Mouse (Mus musculus) cerebellum, adult 2 months (tissue): ENCODE measurements around the gene D5Ertd579e. TPM values are rescaled to one million over a fixed set of nuclear protein-coding genes. Genes with fewer than 3 reads are reported as not detected.

Experiments
- DNase-seq, 2 experiments: peaks; one replicate each; pipeline ENCODE4 v3.0.0; 2021
- H3K27ac ChIP-seq: fragments of 200-500 bp; 2 replicates; pipeline ENCODE4 v1.5.1; 2012; ENCODE audit warnings: low read length, control low read depth, inconsistent platforms; ENCODE audit not compliant: insufficient read depth
- H3K27me3 ChIP-seq: fragments of 200-500 bp; 2 replicates; pipeline ENCODE4 v1.6.1; 2012; ENCODE audit warnings: inconsistent platforms, mild to moderate bottlenecking, low read length, moderate library complexity; ENCODE audit not compliant: control insufficient read depth, insufficient read depth
- H3K4me1 ChIP-seq: fragments of 200-500 bp; 2 replicates; pipeline ENCODE4 v1.6.1; 2011; ENCODE audit warnings: low read length; ENCODE audit not compliant: control insufficient read depth, insufficient read depth
- H3K4me3 ChIP-seq: fragments of 200-500 bp; replicated peaks from 2 replicates; pipeline ENCODE3; 2011; ENCODE audit warnings: mild to moderate bottlenecking, low read depth, low read length, control low read depth; ENCODE audit not compliant: insufficient read depth
- CTCF ChIP-seq: fragments of 200-500 bp; IDR thresholded peaks from 2 replicates; pipeline ENCODE4 v1.5.1; 2011; ENCODE audit warnings: low read depth, mild to moderate bottlenecking, control low read depth, low read length, moderate library complexity, borderline replicate concordance; ENCODE audit not compliant: insufficient read depth
- POLR2A ChIP-seq: fragments of 200-500 bp; IDR thresholded peaks from 2 replicates; pipeline ENCODE4 v1.6.1; 2011; ENCODE audit warnings: low read length, control low read depth, borderline replicate concordance; ENCODE audit not compliant: insufficient read depth
- WGBS: fragments of 180-500 bp; shearing (Covaris S2); methylation state at CpG from one replicate; pipeline ENCODE4 v1.1.7; 2018; 5-methylcytosine and 5-hydroxymethylcytosine counted together
- polyA plus RNA-seq: library from polyadenylated mRNA; depleted of rRNA; stranded (reverse); fragments of >200 nt; gene quantifications from 2 replicates; pipeline ENCODE4 v1.2.3, GENCODE M21; 2012

D5Ertd579e gene
- polyA plus RNA-seq, 1 experiment, result 69.4 TPM

DNA sequence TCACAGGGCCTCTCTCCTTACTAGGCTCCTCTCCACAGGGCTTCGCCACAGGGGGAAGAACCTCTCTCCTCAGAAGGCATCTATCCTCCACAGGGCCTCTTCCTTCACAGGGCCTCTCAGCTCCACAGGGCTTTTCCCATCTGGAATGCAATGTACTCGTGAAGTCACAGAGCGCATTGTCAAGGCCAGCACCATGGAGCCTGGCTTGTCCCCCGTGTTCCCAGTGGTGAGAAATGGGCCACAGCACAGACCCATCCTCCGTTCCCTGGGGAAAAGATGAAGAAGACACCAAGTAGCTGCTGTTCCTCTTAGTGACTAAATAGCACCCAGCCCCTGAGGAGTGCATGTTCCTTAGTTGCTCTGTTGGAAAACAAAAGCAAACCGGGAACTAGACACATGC lies 8.9 kb upstream of the D5Ertd579e start:
- WGBS, result 79% methylated on average over 6 of the region's 6 CpGs
- DNase-seq, result no peak
- H3K27ac ChIP-seq, result no peak overlapping the region
- no peaks in the 10 kb centered on the region for H3K27me3 ChIP-seq
- TF ChIP-seq POLR2A (no peak), CTCF (no peak)
- peaks cover 3% of the 10 kb centered on the region; the same call in 1 of the 2 replicates for H3K4me1 ChIP-seq
- H3K4me3 ChIP-seq, result no peak overlapping the region

DNA sequence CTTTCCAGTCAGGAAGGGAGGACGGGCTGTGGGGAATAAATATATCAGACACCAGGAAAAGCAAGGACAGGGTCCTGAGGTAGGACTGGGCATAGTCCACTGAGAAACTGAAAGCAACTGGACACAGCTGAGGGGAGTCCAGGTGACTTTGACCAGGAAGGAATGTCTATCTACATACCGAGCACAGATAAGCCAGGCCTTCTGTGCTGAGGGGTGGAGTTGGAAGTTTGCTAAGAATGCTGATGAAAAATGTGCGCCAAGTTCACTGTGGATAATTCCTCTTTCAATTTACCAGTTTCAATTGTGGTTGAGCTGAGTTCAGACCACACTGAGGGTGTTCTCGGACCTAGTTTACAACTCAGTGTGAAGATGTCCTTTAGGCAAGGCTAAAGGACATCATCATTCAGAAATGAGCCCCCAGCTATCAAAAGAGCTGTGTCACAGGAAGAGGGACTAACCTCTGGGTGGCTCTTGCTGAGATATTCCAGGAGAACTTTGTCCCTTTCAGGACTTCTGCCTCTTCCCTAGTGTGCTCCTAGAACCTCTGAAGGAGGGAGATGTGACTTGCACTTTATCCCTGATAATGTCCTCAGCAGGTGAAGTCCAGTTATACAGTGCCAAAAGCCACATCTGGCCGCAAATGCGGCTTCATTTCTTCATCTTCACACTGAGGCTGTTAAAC lies 5.3 kb upstream of the D5Ertd579e start:
- WGBS, result 83% methylated on average over 6 of the region's 6 CpGs

DNA sequence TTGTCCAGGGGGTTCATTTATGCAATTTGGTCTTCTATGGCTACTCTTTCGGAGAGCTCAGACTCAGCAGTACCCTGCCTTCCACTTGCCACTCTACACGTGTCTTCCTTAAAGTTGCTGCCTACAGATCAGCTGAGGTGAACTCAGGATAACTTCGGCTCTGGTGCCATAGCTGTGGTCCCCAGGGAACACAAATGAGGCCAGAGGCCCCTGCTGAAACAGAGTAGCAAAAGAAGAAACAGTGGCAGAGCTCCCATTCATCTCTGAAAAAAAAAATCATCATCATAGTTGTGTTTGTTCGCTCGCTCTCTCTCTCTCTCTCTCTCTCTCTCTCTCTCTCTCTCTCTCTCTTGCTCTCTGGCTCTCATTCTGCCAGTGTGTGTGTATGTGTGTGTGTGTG lies 2.9 kb upstream of the D5Ertd579e start:
- Histone ChIP-seq H3K4me1 (no peaks in the 10 kb centered on the region; the same call in 1 of the 2 replicates), H3K27ac (no peak overlapping the region), H3K27me3 (no peaks in the 10 kb centered on the region), H3K4me3 (no peak overlapping the region)
- no peak for DNase-seq
- 42% methylated on average over 5 of the region's 5 CpGs for WGBS
- TF ChIP-seq POLR2A (no peak), CTCF (no peak)

More for the DNA sequence above, 5.3 kb upstream of the D5Ertd579e start:
- TF ChIP-seq CTCF (no peak), POLR2A (no peak)
- Histone ChIP-seq H3K4me3 (no peak overlapping the region), H3K27me3 (no peaks in the 10 kb centered on the region), H3K4me1 (peaks cover 3% of the 10 kb centered on the region; the same call in 1 of the 2 replicates), H3K27ac (no peak overlapping the region)
- no peak for DNase-seq

DNA sequence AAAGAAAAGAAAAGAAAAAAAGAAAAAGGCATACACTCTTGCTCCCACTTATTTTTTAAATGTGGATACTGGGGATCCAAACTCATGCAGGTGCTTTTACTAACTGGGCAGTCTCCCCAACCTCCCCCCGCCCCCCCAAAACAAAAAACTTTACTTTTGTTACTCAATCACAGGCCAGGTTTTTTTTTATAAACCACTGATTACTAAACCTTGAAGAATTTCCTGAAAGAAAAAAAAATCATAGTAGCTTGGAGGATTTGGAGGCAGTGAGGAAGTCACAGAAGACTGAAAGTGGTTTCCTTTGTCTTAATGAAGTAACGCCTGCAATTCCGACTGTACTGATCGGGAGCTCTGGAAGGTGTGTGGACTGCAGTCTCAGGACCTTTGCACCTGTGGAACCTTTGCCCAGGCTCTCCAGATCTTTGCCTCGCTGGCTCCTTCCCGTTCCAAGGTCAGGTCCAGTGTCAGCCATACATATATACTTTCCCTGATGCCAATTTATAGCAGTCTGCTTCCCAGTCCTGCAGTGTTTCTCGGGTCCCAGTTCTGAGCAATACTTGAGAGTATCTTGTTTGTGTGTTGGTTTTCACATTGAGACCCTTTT lies 2.3 kb upstream of the D5Ertd579e start:
- no peak for DNase-seq
- no peak overlapping the region for H3K4me3 ChIP-seq
- TF ChIP-seq CTCF, result no peak
- TF ChIP-seq POLR2A, result no peak
- H3K27me3 ChIP-seq, result no peaks in the 10 kb centered on the region
- H3K27ac ChIP-seq, result no peak overlapping the region
- WGBS, result 87% methylated on average over 7 of the region's 7 CpGs
- H3K4me1 ChIP-seq, result peaks cover 4% of the 10 kb centered on the region

DNA sequence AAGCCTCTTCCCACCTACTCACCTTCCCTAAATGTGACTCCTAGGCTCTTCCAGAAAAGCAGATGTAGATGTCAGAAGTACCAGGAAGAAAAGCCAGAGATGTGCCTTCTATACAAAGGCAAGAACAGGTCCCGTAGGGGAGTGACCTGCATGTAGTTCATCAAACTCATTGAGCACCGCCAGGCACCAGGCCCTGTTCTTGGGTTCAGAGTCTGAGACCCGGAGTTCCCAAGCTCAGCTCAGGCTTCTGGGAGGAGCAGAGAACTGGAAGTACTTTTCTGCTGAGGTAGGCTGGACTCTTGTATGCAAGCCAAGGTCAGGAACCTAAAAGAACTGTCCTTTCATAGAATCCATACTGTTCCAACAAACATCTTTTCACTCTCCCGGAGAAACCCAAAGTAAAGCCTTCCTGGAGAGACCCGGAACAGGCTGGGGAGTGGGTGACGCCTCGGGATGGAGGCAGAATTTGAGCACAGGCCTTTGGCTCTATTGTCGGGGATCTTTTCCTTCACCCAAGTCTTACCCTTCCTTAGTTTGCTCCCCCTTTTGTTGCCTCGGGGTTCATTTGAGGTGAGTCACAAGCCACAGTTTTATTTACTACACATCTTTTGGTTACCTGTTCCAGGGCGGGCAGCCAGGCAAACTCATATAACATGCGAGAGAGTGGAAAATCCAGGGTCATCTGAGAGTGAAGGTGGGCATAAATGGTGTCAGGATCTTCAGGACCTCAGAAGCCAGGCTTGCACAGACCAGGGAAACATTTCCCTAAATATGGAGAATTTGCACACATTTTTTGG lies 878 bp upstream of the D5Ertd579e start:
- WGBS, result 69% methylated on average over 11 of the region's 11 CpGs
- Histone ChIP-seq H3K4me1 (peaks cover 5% of the 10 kb centered on the region), H3K27ac (no peak overlapping the region; the same call in 1 of the 2 replicates), H3K4me3 (no peak overlapping the region), H3K27me3 (no peaks in the 10 kb centered on the region)
- DNase-seq, result peak; percentile 40 to 48
- no peak for TF ChIP-seq POLR2A
- TF ChIP-seq CTCF, result no peak

DNA sequence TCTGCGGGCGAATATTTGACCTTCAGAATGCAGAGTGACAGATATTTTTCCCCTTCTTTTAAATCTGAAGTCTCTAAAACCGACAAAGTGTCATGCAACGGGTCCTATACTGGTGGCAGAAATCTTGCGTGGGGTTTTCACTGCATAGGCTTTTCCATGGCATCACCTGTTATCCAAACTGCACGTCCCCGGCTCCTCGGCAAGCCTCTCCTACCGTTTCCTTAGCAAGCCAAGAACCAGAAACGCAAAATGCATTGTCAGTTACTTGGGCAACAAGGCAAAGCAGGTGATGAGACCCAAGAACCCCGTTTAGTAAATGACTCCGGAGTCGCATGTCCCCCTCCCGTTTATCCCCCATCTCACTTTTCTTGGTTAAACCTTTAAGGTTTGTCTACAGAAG lies 819 bp downstream of the D5Ertd579e start:
- Histone ChIP-seq H3K27ac (peak overlapping the region; percentile 97), H3K27me3 (no peaks in the 10 kb centered on the region), H3K4me3 (peak overlapping the region; percentile 99), H3K4me1 (peaks cover 10% of the 10 kb centered on the region)
- DNase-seq, result no peak
- no peak for TF ChIP-seq POLR2A
- no peak for TF ChIP-seq CTCF
- WGBS, result 2% methylated on average over 14 of the region's 14 CpGs

DNA sequence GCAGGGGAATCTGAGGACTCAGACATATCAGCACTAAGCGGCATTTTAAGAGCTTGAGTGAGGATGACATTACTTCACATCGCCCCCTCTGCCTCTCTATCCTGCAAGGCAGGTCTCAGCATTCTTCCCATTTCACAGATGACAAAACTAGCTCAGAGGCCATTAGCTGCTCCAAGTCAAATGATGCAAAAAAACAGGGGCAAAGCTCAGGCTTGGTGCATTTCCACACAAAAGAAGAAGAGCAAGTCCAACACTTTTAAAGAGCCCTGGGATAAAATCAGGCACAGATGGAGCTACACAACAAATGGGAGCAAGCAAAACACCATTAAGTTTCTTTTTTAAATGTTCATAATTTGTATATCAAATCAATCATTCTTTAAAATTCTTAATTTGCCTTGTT lies 2.2 kb downstream of the D5Ertd579e start:
- Histone ChIP-seq H3K27ac (no peak overlapping the region), H3K4me3 (peak overlapping the region; percentile 30), H3K4me1 (peaks cover 12% of the 10 kb centered on the region), H3K27me3 (no peaks in the 10 kb centered on the region)
- no peak for TF ChIP-seq CTCF
- TF ChIP-seq POLR2A, result no peak
- WGBS, result 51% methylated on average over 2 of the region's 2 CpGs
- no peak for DNase-seq
